Mouse (Mus musculus) effector memory CD4-positive, alpha-beta T cell, adult 5 months (primary cell): ENCODE results near the gene Clec3a. TPM values are rescaled to one million over a fixed set of nuclear protein-coding genes. Genes with fewer than 3 reads are reported as not detected.

Experiments used
- polyA plus RNA-seq: library from polyadenylated mRNA; unstranded; fragments of 100-300 nt; shearing (Covaris generic); gene quantifications from one replicate; pipeline ENCODE4 v1.2.1, GENCODE M21; 2017

Clec3a gene
- not detected for polyA plus RNA-seq

GRCm38 (mm10) chr8:114417786-114418185, at the start of gene Clec3a:
Gene Clec3a, plus strand, starts transcription at chr8:114418086.

GRCm38 (mm10) chr8:114439334-114440204, 21.7 kb downstream of the Clec3a start, which contains the start of gene Wwox:
Gene Wwox, plus strand, starts transcription at chr8:114439655.

Other genes with a start within 250 kb of the Clec3a start
- gene Vat1l, start 212.5 kb upstream of the Clec3a start, polyA plus RNA-seq: 0.14 TPM
- gene Wwox, start 21.6 kb downstream of the Clec3a start, polyA plus RNA-seq: 10.4 TPM